Mouse (Mus musculus) heart, postnatal 25 days (tissue): ENCODE results near the gene Clpp. TPM values are rescaled to one million over a fixed set of nuclear protein-coding genes. Genes with fewer than 3 reads are reported as not detected.

Experiments used
- DNase-seq: peaks from one replicate; pipeline ENCODE4 v3.0.0; 2022; ENCODE audit warnings: low spot score
- intact Hi-C: fragments of 180-260 bp; cut with DNase I; formaldehyde crosslinking; loops from one replicate; pipeline ENCODE4 v1.15.1; 2025
- total RNA-seq, 2 experiments: library from RNA; stranded (reverse); gene quantifications; 2 replicates each; pipeline ENCODE4 v1.2.3; 2021

Clpp gene
- total RNA-seq, 2 experiments from 2014 or later = 73.4 TPM

- intact Hi-C loops = no loop called here
- DNase-seq = no peak
Observed at GRCm38 (mm10) chr17:57019693-57020092, 29.6 kb downstream of the Clpp start.

GRCm38 (mm10) chr17:57020960-57021359 lies 30.9 kb downstream of the Clpp start:
- intact Hi-C loops = no loop called here
- no peak for DNase-seq

GRCm38 (mm10) chr17:57027471-57027870 lies 37.4 kb downstream of the Clpp start:
- intact Hi-C loops = no loop called here
- DNase-seq = no peak

- DNase-seq = no peak
- intact Hi-C loops = no loop called here
Observed at GRCm38 (mm10) chr17:57029691-57030090, 39.6 kb downstream of the Clpp start.

- intact Hi-C loops = no loop called here
- no peak for DNase-seq
Observed at GRCm38 (mm10) chr17:57030931-57031660, 41.0 kb downstream of the Clpp start, which contains the start of gene Khsrp. TSS of gene Khsrp (minus strand) at chr17:57031522.

GRCm38 (mm10) chr17:57031661-57032420 lies 41.7 kb downstream of the Clpp start:
- DNase-seq = peak; percentile 100
- intact Hi-C loops = no loop called here

GRCm38 (mm10) chr17:57032854-57033253 lies 42.7 kb downstream of the Clpp start:
- no peak for DNase-seq
- intact Hi-C loops = no loop called here

GRCm38 (mm10) chr17:57038978-57039377 lies 48.9 kb downstream of the Clpp start:
- DNase-seq = no peak
- intact Hi-C loops = no loop called here

GRCm38 (mm10) chr17:57041554-57041953 lies 51.4 kb downstream of the Clpp start, which contains the start of gene Slc25a41:
TSS of gene Slc25a41 (minus strand) at chr17:57041654.
- intact Hi-C loops = no loop called here
- no peak for DNase-seq

Other genes with a start within 250 kb of the Clpp start
- gene Nrtn, start 232.8 kb upstream of the Clpp start, total RNA-seq = 10 to 100 TPM; 25.7 to 28.8 TPM
- gene Dus3l, start 225.5 kb upstream of the Clpp start, total RNA-seq = 10 to 100 TPM; 18.3 to 18.8 TPM
- under 1 TPM; 0.13 to 0.22 TPM for gene Prr22, start 220.1 kb upstream of the Clpp start, total RNA-seq
- gene Rfx2, start 159.3 kb upstream of the Clpp start, total RNA-seq = 1 to 10 TPM; 3.2 to 4.6 TPM
- not detected for gene Acsbg2, start 115.9 kb upstream of the Clpp start, total RNA-seq
- gene 1700061G19Rik, start 114.8 kb upstream of the Clpp start, total RNA-seq = not detected
- gene Mllt1, start 54.9 kb upstream of the Clpp start, total RNA-seq = 10 to 100 TPM; 21.6 to 21.8 TPM
- gene Acer1, start 8.2 kb upstream of the Clpp start, total RNA-seq = not detected
- gene Alkbh7, start 7.0 kb downstream of the Clpp start, total RNA-seq = 10 to 100 TPM; 65.4 to 77.8 TPM
- not detected for gene Pspn, start 9.7 kb downstream of the Clpp start, total RNA-seq
- gene Gtf2f1, start 21.0 kb downstream of the Clpp start, total RNA-seq = 10 to 100 TPM; 20.4 to 22.7 TPM
- gene Gm17949, start 21.2 kb downstream of the Clpp start, total RNA-seq = not detected
- gene Khsrp, start 41.2 kb downstream of the Clpp start, total RNA-seq = 10 to 100 TPM; 44.8 to 44.9 TPM
- not detected for gene Slc25a41, start 51.3 kb downstream of the Clpp start, total RNA-seq
- gene Crb3, start 68.8 kb downstream of the Clpp start, total RNA-seq = under 1 TPM in 1 of 2 experiments, not detected in 1; 0.78 TPM
- 10 to 100 TPM; 65.1 to 75.0 TPM for gene Slc25a23, start 69.6 kb downstream of the Clpp start, total RNA-seq
- 1 to 10 TPM in 1 of 2 experiments, under 1 TPM in 1; 0.96 to 2.1 TPM for gene Dennd1c, start 88.2 kb downstream of the Clpp start, total RNA-seq
- gene Tubb4a, start 97.5 kb downstream of the Clpp start, total RNA-seq = 1 to 10 TPM; 3.2 to 3.3 TPM
- under 1 TPM; 0.28 to 0.57 TPM for gene Tnfsf9, start 115.0 kb downstream of the Clpp start, total RNA-seq
- not detected for gene Cd70, start 159.5 kb downstream of the Clpp start, total RNA-seq
- gene Tnfsf14, start 203.9 kb downstream of the Clpp start, total RNA-seq = not detected
- gene C3, start 237.8 kb downstream of the Clpp start, total RNA-seq = 10 to 100 TPM; 47.1 to 80.7 TPM